Mouse (Mus musculus) erythroblast, embryonic 14.5 days (primary cell): ENCODE results near the gene Tns3.

Experiments used
- GATA1 ChIP-seq: IDR thresholded peaks from 2 replicates; pipeline ENCODE4 v1.6.1; 2012; ENCODE audit warnings: low read length, inconsistent platforms, mixed read lengths
- TAL1 ChIP-seq: IDR thresholded peaks from 3 replicates; pipeline ENCODE4 v1.6.1; 2012; ENCODE audit warnings: low read length, inconsistent platforms, mixed read lengths

GRCm38 (mm10) chr11:8657493-8657892 lies 6.8 kb downstream of the Tns3 start:
- TF ChIP-seq GATA1 (no peak), TAL1 (no peak)
